Mouse (Mus musculus): ENCODE measurements around the gene Tmigd3. TPM values are rescaled to one million over a fixed set of nuclear protein-coding genes. Genes with fewer than 3 reads are reported as not detected.

Tmigd3 gene
- polyA plus RNA-seq, 1 experiment from 2014 or later: 0.25 TPM

- H3K27me3 ChIP-seq (ENCODE audit: control insufficient read depth, insufficient read depth, low read length): no peaks in the 10 kb centered on the region
- H3K4me2 ChIP-seq (ENCODE audit: low read depth, severe bottlenecking): no peak overlapping the region
- no peak overlapping the region for H3K27ac ChIP-seq (replicated peaks; ENCODE audit: low read depth, low read length)
- 82% methylated on average over 6 of the region's 6 CpGs for WGBS
- H3K9ac ChIP-seq (ENCODE audit: low read length): no peak overlapping the region
- H3K9me3 ChIP-seq (ENCODE audit: control insufficient read depth, low read length): no peaks in the 10 kb centered on the region
- H3K4me1 ChIP-seq (ENCODE audit: control insufficient read depth, insufficient read depth, low read length): no peaks in the 10 kb centered on the region
- ATAC-seq (ENCODE audit: insufficient number of reproducible peaks, low FRiP score, low TSS enrichment, low read depth): no peak
- no peak overlapping the region for H3K4me3 ChIP-seq (ENCODE audit: low read depth, low read length)
- no peaks in the 10 kb centered on the region for H3K36me3 ChIP-seq (ENCODE audit: control insufficient read depth, insufficient read depth, low read length)
- no peak for DNase-seq (ENCODE audit: low spot score)
These were observed 29.6 kb downstream of the Tmigd3 start for GRCm38 (mm10) chr3:105900266-105900665.

DNA sequence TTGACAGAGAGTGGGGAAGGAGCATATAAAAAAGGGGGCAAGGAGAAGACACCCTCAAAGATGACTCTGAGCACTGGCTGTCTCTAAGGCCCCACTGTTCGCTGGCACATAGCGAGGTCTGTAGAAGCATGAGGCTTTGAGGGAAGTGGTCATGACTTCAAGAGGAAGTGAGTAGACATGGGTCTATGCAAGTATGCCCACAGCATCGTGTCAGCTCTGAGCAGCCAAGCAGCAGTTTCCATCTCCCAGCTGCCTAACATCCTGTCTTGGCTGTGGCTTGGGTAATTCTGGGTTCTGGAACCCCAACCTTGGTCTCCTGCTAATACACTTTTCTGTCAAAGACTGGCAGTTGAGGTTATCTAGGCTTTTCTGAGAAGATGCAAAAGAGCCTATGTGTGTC, 30.0 kb downstream of the Tmigd3 start:
- no peak overlapping the region for H3K4me3 ChIP-seq (ENCODE audit: low read depth, low read length)
- ATAC-seq (ENCODE audit: insufficient number of reproducible peaks, low FRiP score, low TSS enrichment, low read depth) (no peak), DNase-seq (ENCODE audit: low spot score) (no peak)
- WGBS: 87% methylated on average over 3 of the region's 3 CpGs
- no peaks in the 10 kb centered on the region for H3K27me3 ChIP-seq (ENCODE audit: control insufficient read depth, insufficient read depth, low read length)
- H3K9ac ChIP-seq (ENCODE audit: low read length): no peak overlapping the region
- no peak overlapping the region for H3K27ac ChIP-seq (replicated peaks; ENCODE audit: low read depth, low read length)
- no peak overlapping the region for H3K4me2 ChIP-seq (ENCODE audit: low read depth, severe bottlenecking)
- no peaks in the 10 kb centered on the region for H3K36me3 ChIP-seq (ENCODE audit: control insufficient read depth, insufficient read depth, low read length)
- no peaks in the 10 kb centered on the region for H3K9me3 ChIP-seq (ENCODE audit: control insufficient read depth, low read length)
- no peaks in the 10 kb centered on the region for H3K4me1 ChIP-seq (ENCODE audit: control insufficient read depth, insufficient read depth, low read length)

GRCm38 (mm10) chr3:105901468-105901867, 30.8 kb downstream of the Tmigd3 start:
- Histone ChIP-seq H3K27me3 (ENCODE audit: control insufficient read depth, insufficient read depth, low read length) (no peaks in the 10 kb centered on the region), H3K4me3 (ENCODE audit: low read depth, low read length) (no peak overlapping the region)
- WGBS: 75% methylated on average over 4 of the region's 4 CpGs

GRCm38 (mm10) chr3:105904213-105904612, 33.5 kb downstream of the Tmigd3 start:
- Histone ChIP-seq H3K27me3 (ENCODE audit: control insufficient read depth, insufficient read depth, low read length) (no peaks in the 10 kb centered on the region), H3K36me3 (ENCODE audit: control insufficient read depth, insufficient read depth, low read length) (no peaks in the 10 kb centered on the region), H3K4me3 (ENCODE audit: low read depth, low read length) (no peak overlapping the region), H3K4me2 (ENCODE audit: low read depth, severe bottlenecking) (no peak overlapping the region), H3K9me3 (ENCODE audit: control insufficient read depth, low read length) (no peaks in the 10 kb centered on the region), H3K4me1 (ENCODE audit: control insufficient read depth, insufficient read depth, low read length) (no peaks in the 10 kb centered on the region), H3K27ac (replicated peaks; ENCODE audit: low read depth, low read length) (no peak overlapping the region), H3K9ac (ENCODE audit: low read length) (no peak overlapping the region)
- DNase-seq (ENCODE audit: low spot score) (no peak), ATAC-seq (ENCODE audit: insufficient number of reproducible peaks, low FRiP score, low TSS enrichment, low read depth) (no peak)
- 76% methylated on average over 4 of the region's 4 CpGs for WGBS

More at GRCm38 (mm10) chr3:105901468-105901867, 30.8 kb downstream of the Tmigd3 start:
- Histone ChIP-seq H3K27ac (replicated peaks; ENCODE audit: low read depth, low read length) (no peak overlapping the region), H3K9me3 (ENCODE audit: control insufficient read depth, low read length) (no peaks in the 10 kb centered on the region), H3K4me2 (ENCODE audit: low read depth, severe bottlenecking) (no peak overlapping the region), H3K9ac (ENCODE audit: low read length) (no peak overlapping the region), H3K4me1 (ENCODE audit: control insufficient read depth, insufficient read depth, low read length) (no peaks in the 10 kb centered on the region), H3K36me3 (ENCODE audit: control insufficient read depth, insufficient read depth, low read length) (no peaks in the 10 kb centered on the region)
- ATAC-seq (ENCODE audit: insufficient number of reproducible peaks, low FRiP score, low TSS enrichment, low read depth) (no peak), DNase-seq (ENCODE audit: low spot score) (no peak)

DNA sequence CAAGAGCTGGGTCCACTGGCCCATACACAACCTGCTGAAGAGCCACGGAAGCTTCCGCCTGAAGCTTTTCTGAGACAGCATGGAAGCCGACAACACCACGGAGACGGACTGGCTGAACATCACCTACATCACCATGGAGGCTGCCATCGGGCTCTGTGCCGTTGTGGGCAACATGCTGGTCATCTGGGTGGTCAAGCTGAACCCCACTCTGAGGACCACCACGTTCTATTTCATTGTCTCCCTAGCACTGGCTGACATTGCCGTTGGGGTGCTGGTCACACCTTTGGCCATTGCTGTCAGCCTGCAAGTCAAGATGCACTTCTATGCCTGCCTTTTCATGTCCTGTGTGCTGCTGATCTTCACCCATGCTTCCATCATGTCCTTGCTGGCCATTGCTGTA, 34.0 kb downstream of the Tmigd3 start:
- Histone ChIP-seq H3K9ac (ENCODE audit: low read length) (no peak overlapping the region), H3K27me3 (ENCODE audit: control insufficient read depth, insufficient read depth, low read length) (no peaks in the 10 kb centered on the region), H3K4me1 (ENCODE audit: control insufficient read depth, insufficient read depth, low read length) (no peaks in the 10 kb centered on the region), H3K4me3 (ENCODE audit: low read depth, low read length) (no peak overlapping the region), H3K36me3 (ENCODE audit: control insufficient read depth, insufficient read depth, low read length) (no peaks in the 10 kb centered on the region), H3K9me3 (ENCODE audit: control insufficient read depth, low read length) (no peaks in the 10 kb centered on the region), H3K4me2 (ENCODE audit: low read depth, severe bottlenecking) (no peak overlapping the region), H3K27ac (replicated peaks; ENCODE audit: low read depth, low read length) (no peak overlapping the region)
- 93% methylated on average over 9 of the region's 9 CpGs for WGBS
- no peak for DNase-seq (ENCODE audit: low spot score)
- ATAC-seq (ENCODE audit: insufficient number of reproducible peaks, low FRiP score, low TSS enrichment, low read depth): no peak

GRCm38 (mm10) chr3:105907956-105908655, 37.4 kb downstream of the Tmigd3 start:
- no peak overlapping the region for H3K27ac ChIP-seq (replicated peaks; ENCODE audit: low read depth, low read length)
- H3K9me3 ChIP-seq (ENCODE audit: control insufficient read depth, low read length): no peaks in the 10 kb centered on the region
- 68% methylated on average over 9 of the region's 9 CpGs for WGBS
- no peaks in the 10 kb centered on the region for H3K4me1 ChIP-seq (ENCODE audit: control insufficient read depth, insufficient read depth, low read length)
- H3K36me3 ChIP-seq (ENCODE audit: control insufficient read depth, insufficient read depth, low read length): no peaks in the 10 kb centered on the region
- ATAC-seq (ENCODE audit: insufficient number of reproducible peaks, low FRiP score, low TSS enrichment, low read depth): no peak
- no peaks in the 10 kb centered on the region for H3K27me3 ChIP-seq (ENCODE audit: control insufficient read depth, insufficient read depth, low read length)
- no peak overlapping the region for H3K4me2 ChIP-seq (ENCODE audit: low read depth, severe bottlenecking)
- DNase-seq (ENCODE audit: low spot score): no peak
- H3K9ac ChIP-seq (ENCODE audit: low read length): no peak overlapping the region
- no peak overlapping the region for H3K4me3 ChIP-seq (ENCODE audit: low read depth, low read length)

DNA sequence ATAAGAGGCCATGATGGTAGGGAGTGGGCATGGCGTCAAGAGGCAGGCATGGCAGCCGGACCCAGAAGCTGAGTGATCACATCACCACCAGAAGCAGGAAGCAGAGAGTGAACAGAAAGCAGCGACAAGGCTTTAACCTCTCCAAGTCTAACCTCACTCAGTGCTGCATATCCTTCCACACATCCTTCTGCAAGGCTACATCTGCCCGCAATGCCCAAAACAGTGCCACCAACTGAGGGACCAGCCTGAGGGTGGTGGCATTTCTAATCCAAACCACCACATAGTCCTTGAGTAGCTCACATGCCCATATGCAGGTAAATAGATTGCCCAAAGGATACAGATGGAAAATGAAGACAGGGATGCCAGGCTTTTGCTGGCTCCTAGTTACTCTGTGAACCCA, 38.3 kb downstream of the Tmigd3 start:
- Histone ChIP-seq H3K4me1 (ENCODE audit: control insufficient read depth, insufficient read depth, low read length) (no peaks in the 10 kb centered on the region), H3K9me3 (ENCODE audit: control insufficient read depth, low read length) (no peaks in the 10 kb centered on the region), H3K4me2 (ENCODE audit: low read depth, severe bottlenecking) (no peak overlapping the region), H3K36me3 (ENCODE audit: control insufficient read depth, insufficient read depth, low read length) (no peaks in the 10 kb centered on the region), H3K27ac (replicated peaks; ENCODE audit: low read depth, low read length) (no peak overlapping the region), H3K9ac (ENCODE audit: low read length) (no peak overlapping the region), H3K27me3 (ENCODE audit: control insufficient read depth, insufficient read depth, low read length) (no peaks in the 10 kb centered on the region), H3K4me3 (ENCODE audit: low read depth, low read length) (no peak overlapping the region)
- WGBS: 94% methylated on average over 4 of the region's 4 CpGs
- DNase-seq (ENCODE audit: low spot score): no peak
- no peak for ATAC-seq (ENCODE audit: insufficient number of reproducible peaks, low FRiP score, low TSS enrichment, low read depth)

- H3K27ac ChIP-seq (replicated peaks; ENCODE audit: low read depth, low read length): no peak overlapping the region
- WGBS: 84% methylated on average over 11 of the region's 11 CpGs
- H3K4me3 ChIP-seq (ENCODE audit: low read depth, low read length): no peak overlapping the region
- H3K27me3 ChIP-seq (ENCODE audit: control insufficient read depth, insufficient read depth, low read length): no peaks in the 10 kb centered on the region
- no peaks in the 10 kb centered on the region for H3K36me3 ChIP-seq (ENCODE audit: control insufficient read depth, insufficient read depth, low read length)
- no peak for DNase-seq (ENCODE audit: low spot score)
- no peak for ATAC-seq (ENCODE audit: insufficient number of reproducible peaks, low FRiP score, low TSS enrichment, low read depth)
- no peak overlapping the region for H3K9ac ChIP-seq (ENCODE audit: low read length)
- H3K4me2 ChIP-seq (ENCODE audit: low read depth, severe bottlenecking): no peak overlapping the region
- H3K4me1 ChIP-seq (ENCODE audit: control insufficient read depth, insufficient read depth, low read length): no peaks in the 10 kb centered on the region
- no peaks in the 10 kb centered on the region for H3K9me3 ChIP-seq (ENCODE audit: control insufficient read depth, low read length)
These were observed 40.0 kb downstream of the Tmigd3 start for GRCm38 (mm10) chr3:105910519-105911190.
